Mouse (Mus musculus) hindbrain, embryonic 15.5 days (tissue): ENCODE measurements at regions not wholly inside any gene's neighbourhood (a gene's known extent, or its start where the extent isn't known, plus 50 kb on each side); places are given as distances from the start of the nearest gene placed in this dataset.
A peak's percentile ranks its signal among the peaks of the same experiment; 100 is the strongest.

ENCODE experiments used
- ATAC-seq: fragments of 200-750 bp; cut with Nextera tagmentation; 2 replicates; pipeline ENCODE4 v1.8.0; 2017; ENCODE audit warnings: low read depth, moderate number of reproducible peaks, moderate TSS enrichment; ENCODE audit not compliant: low FRiP score
- H3K27ac ChIP-seq: fragments of 300-500 bp; sonication (generic); replicated peaks from 2 replicates; pipeline ENCODE4 v1.5.1; 2015; ENCODE audit warnings: mild to moderate bottlenecking, inconsistent platforms
- H3K27me3 ChIP-seq: fragments of 300-500 bp; sonication (generic); 2 replicates; pipeline ENCODE4 v1.6.1; 2015; ENCODE audit warnings: control low read depth, inconsistent platforms
- H3K36me3 ChIP-seq: fragments of 300-500 bp; sonication (generic); 2 replicates; pipeline ENCODE4 v1.6.1; 2015; ENCODE audit warnings: control low read depth, inconsistent platforms
- H3K4me1 ChIP-seq: fragments of 300-500 bp; sonication (generic); replicated peaks from 2 replicates; pipeline ENCODE4 v1.6.1; 2015; ENCODE audit warnings: control low read depth, inconsistent platforms
- H3K4me2 ChIP-seq: fragments of 300-500 bp; sonication (generic); 2 replicates; pipeline ENCODE4 v1.6.1; 2015; ENCODE audit warnings: moderate library complexity, mild to moderate bottlenecking, inconsistent platforms
- H3K4me3 ChIP-seq: fragments of 300-500 bp; sonication (generic); 2 replicates; pipeline ENCODE4 v1.5.1; 2015; ENCODE audit warnings: mild to moderate bottlenecking, inconsistent platforms
- H3K9ac ChIP-seq: fragments of 300-500 bp; sonication (generic); 2 replicates; pipeline ENCODE4 v1.6.1; 2015; ENCODE audit warnings: inconsistent platforms
- H3K9me3 ChIP-seq: fragments of 300-500 bp; sonication (generic); 2 replicates; pipeline ENCODE4 v1.6.1; 2016; ENCODE audit warnings: control low read depth, inconsistent platforms
- WGBS: fragments of 180-500 bp; shearing (Covaris S2); methylation state at CpG from one replicate; pipeline ENCODE4 v1.1.7; 2015; 5-methylcytosine and 5-hydroxymethylcytosine counted together
- microRNA-seq: library from miRNA; unstranded; fragments of <30 nt; microRNA quantifications from one replicate; pipeline ENCODE4, GENCODE M21; 2016

DNA sequence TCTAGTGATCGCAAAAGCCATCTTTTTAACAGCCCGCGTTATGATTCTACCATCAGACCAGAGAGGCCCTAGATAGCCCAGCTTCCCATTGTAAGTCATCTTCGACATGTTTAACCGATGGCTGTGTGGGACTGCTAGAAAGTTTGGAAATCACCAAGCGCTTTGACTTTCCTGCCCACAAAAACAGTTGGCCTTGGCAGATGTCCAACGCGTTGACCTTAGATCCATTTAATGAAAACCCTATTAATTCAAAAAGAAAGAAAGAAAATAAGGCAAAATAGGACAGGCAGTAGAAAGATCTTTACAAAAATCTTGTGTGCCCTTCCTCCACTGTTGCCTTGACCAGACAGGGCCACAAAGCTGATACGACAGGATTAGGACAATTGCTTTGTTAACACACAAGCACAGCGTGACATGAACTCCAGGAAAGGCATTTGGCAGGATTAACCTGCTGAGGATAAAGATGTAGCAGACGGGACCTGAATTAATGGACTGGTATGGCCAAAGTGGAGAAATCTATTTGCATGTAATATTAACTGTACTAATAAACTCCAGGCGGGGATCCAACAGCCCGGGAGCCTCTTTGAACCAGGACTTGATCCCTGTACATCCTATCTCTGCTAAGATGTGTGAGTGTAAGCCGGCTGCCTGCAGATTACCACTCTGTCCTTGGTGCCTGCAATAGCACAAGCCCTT, 69.0 kb upstream of the Topaz1 start:
- H3K36me3 ChIP-seq: peaks cover 6% of the 10 kb centered on the region
- no peak overlapping the region for H3K4me2 ChIP-seq
- peaks cover 17% of the 10 kb centered on the region for H3K4me1 ChIP-seq
- H3K9me3 ChIP-seq: no peaks in the 10 kb centered on the region
- H3K9ac ChIP-seq: no peak overlapping the region
- no peak for ATAC-seq
- H3K27ac ChIP-seq: no peak overlapping the region
- H3K27me3 ChIP-seq: no peaks in the 10 kb centered on the region
- WGBS: 55% methylated on average over 14 of the region's 14 CpGs
- no peak overlapping the region for H3K4me3 ChIP-seq

- H3K36me3 ChIP-seq: peaks cover 5% of the 10 kb centered on the region; the same call in 1 of the 2 replicates
- WGBS: 28% methylated on average over 4 of the region's 4 CpGs
- H3K9me3 ChIP-seq: no peaks in the 10 kb centered on the region
- H3K27me3 ChIP-seq: no peaks in the 10 kb centered on the region
- H3K4me3 ChIP-seq: no peak overlapping the region
- H3K9ac ChIP-seq: no peak overlapping the region
- H3K4me2 ChIP-seq: no peak overlapping the region
- H3K4me1 ChIP-seq: no peaks in the 10 kb centered on the region
- no peak overlapping the region for H3K27ac ChIP-seq
- ATAC-seq: no peak
These were observed 60.0 kb upstream of the Topaz1 start for GRCm38 (mm10) chr9:122687170-122687569.

DNA sequence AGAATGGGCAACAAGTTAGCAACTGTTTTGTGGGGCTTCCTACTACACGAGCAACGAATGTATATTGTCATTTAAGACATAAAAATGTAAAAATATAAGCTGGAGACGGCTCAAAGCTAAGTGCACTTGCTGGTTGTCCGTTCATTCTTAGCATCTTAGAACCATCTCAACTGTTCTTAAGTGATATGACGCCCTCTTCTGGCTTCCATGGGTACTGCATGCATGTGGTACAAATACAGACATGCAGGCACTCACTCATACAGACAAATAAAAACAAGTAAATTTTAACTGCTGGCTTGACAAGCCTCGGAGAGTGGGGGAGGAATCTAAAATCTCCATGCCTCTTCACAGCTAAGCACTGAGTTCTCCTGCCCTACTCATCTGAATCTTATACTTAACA, 55.3 kb upstream of the Topaz1 start:
- no peak overlapping the region for H3K27ac ChIP-seq
- no peaks in the 10 kb centered on the region for H3K9me3 ChIP-seq
- no peak overlapping the region for H3K4me3 ChIP-seq
- no peaks in the 10 kb centered on the region for H3K27me3 ChIP-seq
- 75% methylated on average over 6 of the region's 6 CpGs for WGBS
- H3K9ac ChIP-seq: no peak overlapping the region
- ATAC-seq: no peak
- no peak overlapping the region for H3K4me2 ChIP-seq
- no peaks in the 10 kb centered on the region for H3K36me3 ChIP-seq
- H3K4me1 ChIP-seq: peaks cover 6% of the 10 kb centered on the region; the same call in 1 of the 2 replicates

DNA sequence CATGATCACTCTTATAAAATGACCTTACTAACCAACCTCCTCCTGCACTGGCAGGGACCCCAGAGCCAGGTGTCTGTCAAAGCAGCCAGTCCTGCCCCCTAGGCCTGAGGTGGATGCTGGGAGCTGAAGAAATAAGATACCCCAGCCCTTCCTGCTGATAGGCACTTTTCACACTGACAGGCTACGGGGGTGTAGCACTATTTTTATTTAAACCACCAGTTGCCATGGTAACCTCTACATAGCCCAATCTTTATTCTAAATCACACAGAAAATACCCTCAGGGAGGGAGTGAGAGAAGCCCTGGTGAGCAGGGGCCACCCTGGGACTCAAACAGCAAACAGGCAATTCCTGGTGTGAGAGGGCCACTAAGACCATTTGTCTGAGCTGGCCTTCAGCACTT, 51.4 kb upstream of the Topaz1 start:
- H3K27me3 ChIP-seq: no peaks in the 10 kb centered on the region
- no peaks in the 10 kb centered on the region for H3K9me3 ChIP-seq
- H3K27ac ChIP-seq: no peak overlapping the region
- 7% methylated on average over 1 of the region's 1 CpGs for WGBS
- ATAC-seq: no peak
- no peak overlapping the region for H3K4me3 ChIP-seq
- H3K4me1 ChIP-seq: peaks cover 6% of the 10 kb centered on the region; the same call in 1 of the 2 replicates
- H3K9ac ChIP-seq: no peak overlapping the region
- no peaks in the 10 kb centered on the region for H3K36me3 ChIP-seq
- no peak overlapping the region for H3K4me2 ChIP-seq

Small RNAs in the stretch of these regions (microRNA-seq; reads per million reads assigned to microRNA genes)
- 1,414 reads per million, percentile 80 among the genes with 10 or more reads in this experiment for gene Mir138-1
